Mouse (Mus musculus) ES-Bruce4 (cell line): ENCODE results near the gene Wdr18. TPM values are rescaled to one million over a fixed set of nuclear protein-coding genes. Genes with fewer than 3 reads are reported as not detected.

Experiments used
- H3K27ac ChIP-seq: 2 replicates; pipeline ENCODE4 v1.5.1; 2012; ENCODE audit warnings: low read length, inconsistent platforms; ENCODE audit not compliant: insufficient read depth
- H3K27me3 ChIP-seq: 2 replicates; pipeline ENCODE4 v1.6.1; 2012; ENCODE audit warnings: mild to moderate bottlenecking, low read length, inconsistent platforms; ENCODE audit not compliant: control insufficient read depth, poor library complexity, insufficient read depth, severe bottlenecking
- H3K36me3 ChIP-seq: 2 replicates; pipeline ENCODE4 v1.6.1; 2012; ENCODE audit warnings: inconsistent platforms, mild to moderate bottlenecking, low read length, moderate library complexity; ENCODE audit not compliant: control insufficient read depth, poor library complexity, insufficient read depth, severe bottlenecking
- H3K4me1 ChIP-seq: one replicate; pipeline ENCODE4 v1.8.1; 2011; ENCODE audit warnings: low read length; ENCODE audit not compliant: control insufficient read depth, insufficient read depth
- H3K4me3 ChIP-seq: 2 replicates; pipeline ENCODE4 v1.5.1; 2011; ENCODE audit warnings: low read depth, mild to moderate bottlenecking, low read length
- H3K9ac ChIP-seq: 2 replicates; pipeline ENCODE4 v1.6.1; 2012; ENCODE audit warnings: low read depth, mild to moderate bottlenecking, inconsistent platforms; ENCODE audit not compliant: poor library complexity, severe bottlenecking
- H3K9me3 ChIP-seq: replicated peaks from 2 replicates; pipeline ENCODE4 v1.6.1; 2012; ENCODE audit warnings: mild to moderate bottlenecking, low read length, inconsistent platforms; ENCODE audit not compliant: control insufficient read depth, poor library complexity, insufficient read depth, severe bottlenecking
- CTCF ChIP-seq: IDR thresholded peaks from one replicate; pipeline ENCODE4 v1.8.1; 2011; ENCODE audit warnings: low read depth, low read length
- EP300 ChIP-seq: IDR thresholded peaks from 2 replicates; pipeline ENCODE4 v1.6.1; 2011; ENCODE audit warnings: low read depth, low read length; ENCODE audit not compliant: insufficient read depth
- POLR2A ChIP-seq: IDR thresholded peaks from one replicate; pipeline ENCODE4 v1.8.1; 2011; ENCODE audit warnings: low read length; ENCODE audit not compliant: insufficient read depth
- polyA plus RNA-seq: library from polyadenylated mRNA; stranded (reverse); fragments of >200 nt; gene quantifications from 2 replicates; pipeline ENCODE4 v1.2.4, GENCODE M21; 2011; ENCODE audit warnings: low read depth; ENCODE audit not compliant: missing spikeins, insufficient read depth, insufficient read length

Gene Wdr18
- polyA plus RNA-seq, 1 experiment = 55.3 TPM

GRCm38 (mm10) chr10:79989272-79989786 lies 29.4 kb downstream of the Wdr18 start:
- H3K36me3 ChIP-seq = no peaks in the 10 kb centered on the region
- no peaks in the 10 kb centered on the region for H3K27me3 ChIP-seq
- peak overlapping the region; percentile 87; the same call in 1 of the 2 replicates for H3K9ac ChIP-seq

GRCm38 (mm10) chr10:79989870-79990269 lies 29.9 kb downstream of the Wdr18 start:
- H3K9me3 ChIP-seq = no peaks in the 10 kb centered on the region
- no peaks in the 10 kb centered on the region for H3K36me3 ChIP-seq
- no peak overlapping the region for H3K27ac ChIP-seq
- no peaks in the 10 kb centered on the region for H3K27me3 ChIP-seq
- no peak for TF ChIP-seq POLR2A
- TF ChIP-seq CTCF = no peak
- TF ChIP-seq EP300 = no peak
- H3K9ac ChIP-seq = no peak overlapping the region
- H3K4me1 ChIP-seq = peaks cover 4% of the 10 kb centered on the region
- H3K4me3 ChIP-seq = 0 out of 2 replicates have a peak overlapping the region, but pooled peaks have one; percentile 0

More at GRCm38 (mm10) chr10:79989272-79989786, 29.4 kb downstream of the Wdr18 start:
- no peak for TF ChIP-seq POLR2A
- no peak for TF ChIP-seq CTCF
- TF ChIP-seq EP300 = no peak
- H3K4me1 ChIP-seq = peaks cover 4% of the 10 kb centered on the region
- H3K27ac ChIP-seq = no peak overlapping the region
- no peaks in the 10 kb centered on the region for H3K9me3 ChIP-seq
- peak overlapping the region; percentile 84 for H3K4me3 ChIP-seq

GRCm38 (mm10) chr10:79991099-79991498 lies 31.1 kb downstream of the Wdr18 start:
- Histone ChIP-seq H3K4me1 (peaks cover 4% of the 10 kb centered on the region), H3K9me3 (no peaks in the 10 kb centered on the region), H3K27ac (no peak overlapping the region), H3K27me3 (no peaks in the 10 kb centered on the region), H3K4me3 (no peak overlapping the region), H3K36me3 (no peaks in the 10 kb centered on the region), H3K9ac (no peak overlapping the region)
- TF ChIP-seq POLR2A (no peak), CTCF (no peak), EP300 (no peak)

- H3K36me3 ChIP-seq = no peaks in the 10 kb centered on the region
- no peak overlapping the region for H3K9ac ChIP-seq
- TF ChIP-seq CTCF (peak; percentile 71), POLR2A (no peak), EP300 (no peak)
- no peak overlapping the region for H3K4me3 ChIP-seq
- no peaks in the 10 kb centered on the region for H3K9me3 ChIP-seq
- no peak overlapping the region for H3K27ac ChIP-seq
- H3K4me1 ChIP-seq = peaks cover 4% of the 10 kb centered on the region
- H3K27me3 ChIP-seq = no peaks in the 10 kb centered on the region
These were observed 31.6 kb downstream of the Wdr18 start for GRCm38 (mm10) chr10:79991548-79991947.

- TF ChIP-seq CTCF = no peak
- TF ChIP-seq EP300 = no peak
- no peak for TF ChIP-seq POLR2A
- Histone ChIP-seq H3K4me1 (peaks cover 3% of the 10 kb centered on the region), H3K36me3 (no peaks in the 10 kb centered on the region), H3K27me3 (no peaks in the 10 kb centered on the region), H3K9me3 (no peaks in the 10 kb centered on the region), H3K9ac (no peak overlapping the region), H3K27ac (no peak overlapping the region), H3K4me3 (no peak overlapping the region)
These were observed 34.6 kb downstream of the Wdr18 start for GRCm38 (mm10) chr10:79994397-79995115.

- H3K27ac ChIP-seq = no peak overlapping the region
- H3K9ac ChIP-seq = no peak overlapping the region
- H3K4me3 ChIP-seq = no peak overlapping the region
- no peaks in the 10 kb centered on the region for H3K27me3 ChIP-seq
- peaks cover 3% of the 10 kb centered on the region for H3K4me1 ChIP-seq
- no peaks in the 10 kb centered on the region for H3K9me3 ChIP-seq
- TF ChIP-seq EP300 (no peak), CTCF (no peak), POLR2A (no peak)
- H3K36me3 ChIP-seq = no peaks in the 10 kb centered on the region
These were observed 35.7 kb downstream of the Wdr18 start for GRCm38 (mm10) chr10:79995636-79996035.
